Mouse (Mus musculus): ENCODE data around the gene Fbxo28.
A peak's percentile ranks its signal among the peaks of the same experiment; 100 is the strongest.

The Fbxo28 gene

DNA sequence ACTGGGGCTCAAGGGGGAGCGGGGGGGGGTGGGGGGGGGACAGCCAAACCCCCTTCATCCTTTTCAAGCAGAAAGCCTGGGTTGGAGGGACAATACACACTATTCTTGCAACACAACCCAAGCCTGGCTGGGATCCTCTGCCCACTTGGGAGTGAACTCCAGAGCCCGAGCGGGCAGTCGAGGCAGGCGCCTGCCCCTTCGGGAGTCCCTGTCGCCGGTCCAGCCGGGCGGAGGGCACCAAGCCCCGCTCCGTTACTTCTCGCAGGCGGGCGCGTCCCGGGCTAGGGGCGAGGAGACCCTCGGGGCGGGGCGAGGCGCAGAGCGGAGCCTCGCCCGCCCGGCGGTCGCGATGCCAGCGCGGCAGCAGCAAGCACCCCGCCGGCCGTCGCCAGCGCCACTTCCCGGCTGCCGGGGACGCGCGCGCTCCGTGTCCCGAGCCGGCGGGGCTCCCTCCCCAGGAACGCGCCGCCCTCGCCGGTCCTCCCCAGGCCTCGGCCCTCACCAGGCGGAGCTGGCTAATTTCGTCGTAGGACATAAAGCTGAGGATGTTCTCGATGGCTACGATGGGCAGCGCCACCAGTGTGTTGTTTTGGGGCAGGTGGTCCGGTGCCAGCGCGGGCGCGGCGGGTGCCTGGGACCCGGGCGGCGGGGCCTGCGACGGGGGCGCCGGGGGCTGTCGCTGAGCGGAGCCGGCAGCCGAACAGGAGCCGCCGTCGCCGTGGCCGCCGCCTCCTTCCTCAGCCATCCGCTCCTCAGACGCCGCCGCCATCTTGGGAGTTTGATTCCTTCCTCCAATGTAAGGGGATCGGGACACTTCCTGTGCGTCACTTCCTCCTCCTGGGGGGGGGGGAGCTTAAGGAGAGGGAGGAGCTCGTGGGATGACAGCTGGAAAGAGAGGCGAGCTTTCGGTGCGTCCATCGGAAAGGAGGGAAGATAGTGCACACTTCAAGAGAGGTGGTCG is at the start of gene Fbxo28:
TSS of gene Fbxo28 (minus strand) at position 809 of the 961 bp plus-strand sequence.
- DNase-seq (ENCODE audit: low read depth) = peak; percentile 93

DNA sequence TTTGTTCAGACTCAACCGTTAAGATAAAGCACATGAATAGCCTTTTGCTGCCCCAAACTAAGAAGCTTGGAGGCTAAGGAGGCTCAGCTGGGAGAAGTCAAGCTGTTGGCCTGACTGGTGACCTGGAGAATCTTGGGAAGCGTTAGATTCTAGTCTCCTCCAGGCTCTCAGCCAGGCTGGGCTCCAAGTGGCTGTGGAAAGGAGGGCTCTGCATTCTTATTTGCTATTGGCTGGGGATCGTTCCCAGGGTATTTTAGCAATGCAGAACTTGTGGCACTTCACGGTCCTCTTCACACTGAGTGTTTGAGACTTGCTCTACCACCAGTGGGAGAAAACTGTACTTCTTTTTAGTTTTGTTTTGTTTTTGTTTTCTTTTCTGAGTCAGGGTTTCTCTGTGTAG is 47.3 kb upstream of the Fbxo28 start:
- DNase-seq (ENCODE audit: low read depth) = no peak

DNA sequence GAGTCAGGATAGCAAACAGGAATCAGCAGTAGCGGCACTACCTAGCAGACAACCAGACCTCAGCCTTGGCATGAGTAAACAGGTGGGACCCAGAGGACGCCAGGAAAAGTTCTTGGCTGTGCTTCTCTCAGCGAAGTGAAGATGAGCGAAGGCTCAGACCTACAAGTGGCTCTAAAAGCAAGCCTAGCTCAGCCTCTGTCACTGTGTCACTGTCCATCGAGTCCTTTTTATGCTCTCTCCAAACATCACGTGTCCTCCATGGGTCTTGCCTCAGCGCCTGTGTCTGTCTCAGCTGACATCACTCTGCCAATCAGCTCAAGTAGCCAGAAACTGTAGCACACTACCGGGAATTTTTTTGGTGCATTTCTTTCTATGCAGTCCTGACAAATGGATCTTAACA is 45.0 kb upstream of the Fbxo28 start:
- DNase-seq (ENCODE audit: low read depth) = no peak

DNA sequence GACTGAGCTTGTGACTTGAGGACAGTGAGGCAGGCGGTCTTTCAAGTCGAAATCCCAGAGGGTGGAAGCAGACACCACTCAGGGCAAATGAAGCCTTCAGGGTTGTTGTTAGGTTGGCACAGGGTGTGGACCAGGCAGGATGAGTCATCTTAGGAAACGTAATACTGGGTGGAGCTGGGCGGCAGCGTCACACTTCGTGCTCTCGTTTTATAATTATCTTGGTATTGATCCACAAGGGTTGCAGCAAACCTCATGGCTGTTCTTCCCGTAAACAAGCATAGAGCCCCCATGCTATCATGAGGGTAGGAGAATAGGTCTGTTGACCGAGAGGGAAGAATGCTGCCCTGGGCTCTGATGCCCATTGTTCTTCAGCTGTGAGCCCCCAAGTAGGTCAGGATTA is 41.7 kb upstream of the Fbxo28 start:
- DNase-seq (ENCODE audit: low read depth) = peak; percentile 70

DNA sequence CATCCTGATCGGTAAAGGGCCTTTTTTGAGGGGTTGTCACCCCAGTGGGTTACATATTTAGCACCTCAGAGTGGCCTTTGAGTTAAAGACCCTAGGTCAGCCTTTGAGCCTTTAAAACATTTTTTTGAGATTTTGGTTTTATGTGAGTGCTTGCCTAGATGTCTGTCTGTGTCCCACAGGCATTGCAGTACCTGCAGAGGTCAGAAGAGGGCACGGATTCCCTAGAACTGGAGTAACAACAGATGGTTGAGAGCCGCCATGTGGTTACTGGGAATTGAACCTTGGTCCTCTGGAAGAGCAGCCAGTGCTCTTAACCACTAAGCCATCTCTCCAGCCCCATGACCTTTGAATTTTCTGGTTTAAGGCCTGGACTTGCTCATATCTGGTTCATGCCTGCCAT is 39.9 kb upstream of the Fbxo28 start:
- peak; percentile 53 for DNase-seq (ENCODE audit: low read depth)

DNA sequence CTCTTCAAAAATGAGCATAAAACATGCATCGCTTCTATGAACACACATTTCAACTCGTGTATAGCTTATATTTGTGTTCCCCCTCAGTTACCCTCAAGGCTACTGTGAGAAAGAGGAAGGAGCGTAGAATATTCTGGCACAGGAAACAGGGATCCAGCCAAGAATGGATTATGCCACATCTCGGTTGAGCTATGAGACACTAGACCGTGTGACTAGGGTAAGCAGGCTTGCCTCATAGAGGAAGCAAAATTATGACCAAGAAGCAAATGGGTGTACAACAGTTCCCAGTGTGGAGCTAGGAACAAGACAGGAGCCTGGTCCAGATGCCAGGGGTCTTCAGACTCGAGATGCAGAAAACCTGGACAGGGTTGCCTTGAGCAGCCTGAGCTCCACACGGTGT is 39.3 kb upstream of the Fbxo28 start:
- peak; percentile 52 for DNase-seq (ENCODE audit: low read depth)

DNA sequence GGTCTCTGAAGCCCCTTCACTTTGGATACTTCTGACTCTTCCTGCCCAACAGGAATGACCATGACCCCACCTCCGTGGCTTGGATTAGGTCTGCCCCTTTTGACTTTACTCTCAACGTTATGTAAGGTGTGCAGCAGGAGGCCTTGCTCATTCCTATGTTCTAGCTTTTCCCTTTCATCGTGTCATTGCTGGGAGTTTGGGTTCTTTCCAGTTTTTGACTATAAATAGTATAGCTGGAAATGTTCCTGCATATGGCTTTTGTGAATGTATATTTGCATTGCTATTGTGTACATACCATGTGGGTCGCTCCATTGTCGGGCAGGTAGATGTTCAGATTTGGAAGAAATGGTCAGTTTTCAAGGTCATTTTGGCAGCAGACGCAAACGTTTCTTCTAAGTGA is 37.4 kb upstream of the Fbxo28 start:
- no peak for DNase-seq (ENCODE audit: low read depth)

DNA sequence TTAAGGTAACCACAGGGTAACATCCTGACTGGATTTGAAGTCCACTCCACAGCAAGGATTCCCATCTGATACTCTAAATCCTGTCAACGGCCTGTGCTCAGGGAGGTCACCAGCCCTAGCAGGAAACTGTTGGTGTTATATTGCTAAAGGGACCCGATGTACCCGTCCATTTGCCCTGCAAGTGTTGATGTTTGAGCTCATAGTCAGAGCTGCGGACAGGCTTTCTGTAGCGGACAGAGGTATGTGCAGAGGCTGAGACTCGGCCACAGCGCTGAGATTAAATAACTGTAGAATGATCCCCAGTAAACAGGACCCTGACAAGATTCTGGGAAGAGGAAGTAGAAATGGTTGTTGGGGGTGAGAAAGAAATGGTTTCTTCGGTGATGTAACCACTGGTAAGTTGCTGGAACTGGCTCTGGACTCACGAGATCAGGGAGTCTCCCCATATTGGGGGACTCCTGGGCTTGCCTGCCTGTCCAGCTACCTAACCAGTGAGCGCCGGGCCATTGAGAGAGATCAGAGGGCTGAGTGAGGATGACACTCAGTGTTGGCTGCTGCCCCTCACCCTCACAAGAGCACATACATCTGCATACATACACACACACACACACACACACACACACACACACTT is 36.9 kb upstream of the Fbxo28 start:
- peak; percentile 21 for DNase-seq (ENCODE audit: low read depth)

DNA sequence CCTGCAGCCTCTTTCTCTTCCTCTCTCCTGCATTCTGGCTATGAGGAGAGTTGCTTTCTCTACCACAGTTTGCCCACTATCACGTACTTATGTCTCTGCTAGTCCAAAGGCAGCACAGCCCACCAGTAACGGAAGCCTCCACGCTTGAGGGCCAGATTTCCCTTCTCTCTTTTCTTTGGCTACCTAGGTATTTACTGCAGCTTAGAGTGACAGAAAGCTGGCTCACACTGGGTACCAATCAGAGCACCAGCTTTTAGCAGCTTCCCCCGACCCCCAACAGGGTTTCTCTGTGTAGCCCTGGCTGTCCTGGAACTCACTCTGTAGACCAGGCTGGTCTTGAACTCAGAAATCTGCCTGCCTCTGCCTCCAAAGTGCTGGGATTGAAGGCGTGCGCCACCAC is 36.1 kb upstream of the Fbxo28 start:
- DNase-seq (ENCODE audit: low read depth) = no peak

DNA sequence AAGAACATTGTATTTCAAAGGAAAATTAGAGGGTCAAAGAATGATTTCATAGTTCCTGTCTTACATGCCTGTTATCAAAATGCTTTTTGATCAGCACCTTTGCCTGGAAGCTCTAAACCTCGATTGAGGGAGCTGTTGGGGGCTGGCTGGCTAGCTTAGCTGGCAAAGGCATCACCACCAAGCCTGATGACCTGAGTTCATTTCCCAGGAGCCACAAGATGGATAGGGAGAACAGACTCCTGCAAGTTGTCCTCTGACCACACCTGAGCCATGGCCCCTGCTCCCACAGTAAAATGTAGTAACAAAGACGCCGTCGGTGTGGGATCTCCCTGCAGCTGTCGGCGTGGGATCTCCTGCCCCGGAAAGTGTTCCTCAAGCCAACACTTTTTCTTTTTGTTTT is 35.4 kb upstream of the Fbxo28 start:
- DNase-seq (ENCODE audit: low read depth) = no peak

DNA sequence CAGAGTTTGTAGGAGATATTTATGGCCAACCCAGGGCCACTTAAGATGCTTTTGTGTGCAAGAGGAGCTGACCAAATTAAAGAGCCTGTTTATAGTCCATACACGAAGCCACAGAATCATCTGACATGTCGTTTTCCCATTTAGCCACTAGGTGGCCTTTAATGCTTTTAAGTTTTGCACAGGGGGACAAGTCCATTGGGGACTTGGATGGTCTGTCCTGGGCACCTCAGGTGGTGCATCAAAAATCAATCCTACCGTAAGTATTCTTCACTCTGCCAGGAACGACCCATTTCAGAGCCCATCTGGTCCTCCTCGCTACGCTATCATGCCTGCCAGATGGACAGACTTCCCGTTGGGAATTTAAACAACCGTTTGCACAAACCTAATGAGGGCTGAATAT is 34.8 kb upstream of the Fbxo28 start:
- peak; percentile 74 for DNase-seq (ENCODE audit: low read depth)

DNA sequence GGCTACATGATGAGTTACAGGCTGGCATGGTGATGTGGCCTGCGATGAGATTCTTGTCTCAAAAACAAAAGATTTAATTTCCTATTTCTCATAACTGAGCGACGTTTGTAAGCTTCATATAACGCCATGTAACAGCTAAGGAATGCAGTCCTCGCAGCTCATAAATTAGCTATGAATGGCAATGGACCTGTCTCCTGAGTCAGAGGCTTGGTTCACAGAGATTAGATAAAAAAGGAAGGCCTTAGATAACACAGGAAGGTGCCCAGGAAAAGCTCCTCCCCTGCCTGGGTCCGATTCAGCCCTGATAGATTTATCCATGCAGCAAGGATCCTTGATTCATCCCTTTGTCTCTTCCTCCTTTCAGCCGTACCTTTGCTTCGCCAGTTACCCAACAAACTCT is 30.5 kb upstream of the Fbxo28 start:
- DNase-seq (ENCODE audit: low read depth) = peak; percentile 59

DNA sequence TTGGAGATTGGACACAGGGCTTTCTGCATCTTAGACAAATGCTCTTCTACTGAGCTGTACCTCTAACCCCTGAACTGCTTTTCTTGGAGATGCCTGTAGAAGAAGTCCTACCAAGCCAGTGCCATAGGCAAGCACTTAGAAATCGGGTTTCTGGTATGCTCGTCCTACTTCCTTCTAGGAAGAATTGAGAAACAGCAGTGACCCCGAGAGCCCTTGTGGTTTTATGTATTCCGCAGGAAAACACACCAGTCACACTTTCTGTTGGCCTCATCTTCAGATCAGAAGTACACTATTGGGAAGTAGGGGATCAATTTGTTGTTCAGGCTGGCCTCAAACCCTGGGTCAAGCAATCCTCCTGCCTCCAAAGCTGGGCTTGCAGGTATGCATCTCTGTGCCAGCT is 28.0 kb upstream of the Fbxo28 start:
- DNase-seq (ENCODE audit: low read depth) = peak; percentile 80

DNA sequence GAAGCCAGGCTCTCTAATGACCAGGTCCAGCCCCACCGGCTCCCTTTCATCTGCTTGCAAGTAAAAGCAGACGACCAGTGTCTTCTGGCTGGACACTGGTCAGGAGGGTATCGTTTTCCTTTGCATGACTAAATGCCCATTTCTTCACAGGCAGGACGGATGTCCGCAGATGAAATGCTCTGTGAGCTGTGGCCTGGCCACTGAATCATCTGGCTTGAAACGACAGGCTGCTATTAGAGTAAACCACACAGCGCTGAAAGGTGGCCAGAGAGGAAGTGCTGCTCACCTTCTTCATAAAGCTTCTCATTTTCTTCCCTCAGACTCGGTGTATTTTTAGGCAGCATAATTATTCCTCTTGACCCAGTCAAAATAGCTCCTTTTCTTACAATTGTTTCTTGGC is 27.4 kb upstream of the Fbxo28 start:
- peak; percentile 82 for DNase-seq (ENCODE audit: low read depth)

DNA sequence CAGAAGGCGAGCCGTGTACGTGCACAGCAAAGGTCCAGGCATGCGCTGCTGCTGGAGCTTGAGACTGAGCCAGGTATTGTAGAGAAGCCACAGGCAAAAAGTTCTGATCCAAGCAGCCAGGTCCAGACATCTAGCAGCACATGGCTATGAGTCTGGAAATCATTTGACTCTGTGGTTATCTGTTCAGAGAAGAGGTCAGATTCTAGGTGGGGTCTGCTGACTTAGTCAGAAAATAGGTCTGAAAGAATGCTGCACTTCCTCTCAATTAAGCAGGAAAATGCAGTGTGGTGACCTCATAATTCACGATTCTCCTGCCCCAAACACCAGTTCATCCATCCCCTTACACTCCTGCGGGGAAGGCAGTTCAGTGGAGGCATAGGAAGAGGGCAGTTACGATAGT is 26.9 kb upstream of the Fbxo28 start:
- no peak for DNase-seq (ENCODE audit: low read depth)

DNA sequence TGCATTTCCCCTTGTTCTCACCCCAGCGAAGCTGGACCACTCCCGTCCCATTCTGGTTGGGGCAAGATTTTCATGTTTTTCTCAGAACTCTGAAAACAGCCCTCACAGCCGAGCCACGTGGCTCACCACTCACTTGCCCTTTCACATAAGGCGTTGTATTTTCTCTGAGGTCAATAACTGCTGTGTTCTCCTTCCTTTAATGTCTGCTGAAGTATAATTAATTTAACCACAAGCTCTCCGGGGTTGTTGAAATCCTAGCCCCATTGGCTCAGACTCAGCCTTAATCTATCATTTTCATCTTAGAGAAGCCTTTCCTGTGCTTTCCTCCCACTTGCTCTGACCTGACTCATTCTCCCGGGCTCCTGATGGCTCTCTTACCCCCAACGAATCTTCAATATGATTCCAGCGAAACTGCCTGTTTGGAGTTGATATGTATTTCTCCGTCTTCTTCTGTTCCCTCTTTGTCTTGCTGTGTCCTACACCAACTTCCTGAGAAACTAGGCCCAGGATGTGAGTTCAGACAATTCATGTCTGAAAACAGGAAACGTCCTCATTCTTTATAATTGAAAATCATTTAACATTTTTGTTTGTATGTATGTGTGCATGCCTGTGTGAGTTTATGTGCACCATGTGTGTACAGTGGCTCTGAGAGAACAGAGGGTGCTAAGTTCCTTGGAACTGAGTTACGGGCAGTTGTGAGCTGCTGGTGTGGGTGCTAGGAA is 22.4 kb upstream of the Fbxo28 start:
- DNase-seq (ENCODE audit: low read depth) = peak; percentile 92

DNA sequence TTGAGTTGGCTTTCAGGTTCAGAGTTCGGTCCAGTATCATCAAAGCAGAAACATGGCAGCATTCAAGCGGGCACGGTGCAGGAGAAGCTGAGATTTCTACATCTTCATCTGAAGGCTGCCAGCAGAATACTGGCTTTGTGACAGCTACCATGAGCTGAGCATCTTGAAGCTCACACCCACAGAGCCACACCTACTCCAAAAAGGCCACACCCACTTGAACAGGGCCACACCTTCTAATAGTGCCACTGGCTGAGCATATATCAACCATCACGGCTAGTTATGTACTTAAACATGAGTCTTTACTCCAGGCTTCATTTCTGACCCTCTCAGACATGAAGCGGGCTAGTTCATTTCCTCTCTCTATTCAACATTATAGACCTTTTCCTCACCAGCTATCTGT is 21.3 kb upstream of the Fbxo28 start:
- DNase-seq (ENCODE audit: low read depth) = peak; percentile 64

DNA sequence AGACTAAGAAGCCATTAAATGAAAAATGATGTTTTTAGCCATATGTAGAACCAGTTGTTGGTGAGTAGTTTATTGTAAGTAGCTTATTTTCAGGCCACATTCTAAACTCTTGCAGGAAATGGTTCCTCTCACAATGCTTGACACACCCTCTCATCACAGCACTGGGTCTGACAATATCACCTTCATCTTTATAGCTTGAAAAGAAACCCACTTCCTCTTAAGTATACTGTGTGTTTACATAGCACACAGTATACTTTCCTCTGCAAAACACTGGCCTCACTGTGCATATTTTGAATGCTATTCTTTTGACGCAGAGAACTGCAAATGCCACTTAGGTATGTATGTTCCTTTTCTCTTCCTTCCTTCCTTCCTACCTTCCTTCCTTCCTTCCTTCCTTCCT is 16.7 kb upstream of the Fbxo28 start:
- DNase-seq (ENCODE audit: low read depth) = peak; percentile 82

DNA sequence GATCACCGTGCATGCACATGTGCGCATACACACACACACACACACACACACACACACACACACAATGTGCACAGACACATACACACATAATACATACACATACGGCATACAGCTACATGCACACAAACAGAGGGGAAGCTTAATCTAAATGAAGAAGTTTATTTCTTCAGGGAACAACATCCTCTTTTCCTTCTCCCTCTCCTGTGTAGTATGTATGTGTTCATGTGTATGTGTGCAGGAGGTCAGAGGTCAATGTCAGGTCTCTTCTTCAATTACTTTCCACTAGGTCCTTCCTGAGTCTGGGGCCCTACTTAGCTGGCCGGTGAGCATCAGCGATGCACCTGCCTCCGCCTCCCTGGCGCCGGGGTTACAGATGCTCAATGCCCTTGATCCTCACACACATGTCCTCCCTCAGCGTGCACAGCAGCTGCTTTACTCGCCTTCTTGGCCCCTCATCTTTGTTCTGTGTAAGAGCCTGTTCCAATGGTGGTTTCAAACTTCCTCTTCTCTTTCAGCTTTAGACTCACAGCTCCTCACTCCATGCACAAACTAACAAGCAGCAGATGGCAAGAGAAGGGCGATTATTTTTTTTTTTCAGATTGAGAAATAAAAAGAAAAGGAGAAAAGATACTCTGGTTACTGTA is 13.2 kb upstream of the Fbxo28 start:
- DNase-seq (ENCODE audit: low read depth) = no peak

DNA sequence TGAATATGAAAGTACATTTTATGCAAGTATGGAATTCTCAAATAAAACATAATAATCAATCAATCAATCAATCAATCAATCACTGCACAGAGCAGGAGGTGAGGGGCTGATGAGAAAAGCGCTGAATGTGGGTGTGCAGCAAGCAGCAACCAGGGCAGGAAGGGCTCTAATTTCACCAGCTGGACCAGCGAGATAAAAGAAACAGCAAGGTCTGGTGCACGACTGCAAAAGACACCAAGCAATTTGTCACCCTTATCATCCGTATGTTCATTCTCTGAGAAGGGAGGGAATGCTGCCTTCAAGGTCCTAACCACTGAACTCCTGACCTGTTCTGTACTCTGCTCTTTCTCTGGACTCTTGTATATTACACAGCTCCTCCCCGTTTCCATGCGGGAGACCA is 8.1 kb upstream of the Fbxo28 start:
- DNase-seq (ENCODE audit: low read depth) = no peak

DNA sequence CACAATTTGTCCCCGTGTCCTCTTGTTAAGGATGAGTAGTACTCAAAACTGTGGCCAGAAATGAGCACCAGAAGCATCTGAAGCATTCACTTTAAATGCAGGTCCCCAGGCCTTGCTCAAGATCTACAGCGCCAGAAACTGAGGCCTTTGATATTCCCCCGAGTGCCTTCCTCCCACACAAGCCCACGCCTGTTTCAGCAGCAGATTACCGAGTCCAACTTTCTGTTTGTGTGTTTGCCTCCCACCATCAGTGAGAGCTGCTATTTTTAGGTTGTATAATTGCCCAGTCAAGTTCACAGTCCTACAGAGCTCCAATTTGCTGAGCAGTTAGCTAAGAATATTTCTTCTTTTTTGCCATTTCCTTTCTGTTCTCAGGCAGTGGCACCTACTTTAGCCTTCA is 5.1 kb upstream of the Fbxo28 start:
- no peak for DNase-seq (ENCODE audit: low read depth)

DNA sequence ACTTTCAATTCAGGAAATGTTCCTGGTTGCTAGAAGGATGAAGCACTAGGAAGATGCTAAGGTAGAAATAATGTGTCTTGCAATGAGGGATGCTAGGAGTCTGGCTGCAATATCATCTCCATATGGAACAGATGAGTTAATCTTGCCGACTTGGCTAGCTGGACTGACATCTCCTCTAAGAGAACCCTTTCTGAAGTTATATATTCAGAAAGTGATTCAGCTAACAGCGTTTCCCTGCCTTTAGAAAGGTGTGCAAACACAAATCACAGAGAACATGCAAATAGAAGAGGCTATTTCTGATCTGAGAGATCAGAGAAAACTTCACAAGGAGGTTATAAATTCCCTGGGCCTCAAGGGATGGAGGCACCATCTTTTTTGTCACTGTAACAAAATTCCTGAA is 4.4 kb upstream of the Fbxo28 start:
- DNase-seq (ENCODE audit: low read depth) = no peak
